Mouse (Mus musculus): ENCODE data around the gene Edem1.

Gene Edem1

GRCm38 (mm10) chr6:108828234-108828868 lies at the start of gene Edem1:
Gene Edem1 (plus strand): TSS chr6:108828641.
- DNase-seq (ENCODE audit: low spot score), result peak; percentile 99

- DNase-seq (ENCODE audit: low spot score), result no peak
Observed at GRCm38 (mm10) chr6:108781865-108782264, 46.6 kb upstream of the Edem1 start.

- DNase-seq (ENCODE audit: low spot score), result peak; percentile 97
Observed at GRCm38 (mm10) chr6:108782526-108783183, 45.8 kb upstream of the Edem1 start, which contains the start of gene Arl8b. Gene Arl8b (plus strand): TSS chr6:108783099.

- DNase-seq (ENCODE audit: low spot score), result peak; percentile 34
Observed at GRCm38 (mm10) chr6:108783184-108783881, 45.1 kb upstream of the Edem1 start.

- peak; percentile 71 for DNase-seq (ENCODE audit: low spot score)
Observed at GRCm38 (mm10) chr6:108784056-108784455, 44.4 kb upstream of the Edem1 start.

GRCm38 (mm10) chr6:108784796-108785195 lies 43.6 kb upstream of the Edem1 start:
- DNase-seq (ENCODE audit: low spot score), result no peak

GRCm38 (mm10) chr6:108785551-108785950 lies 42.9 kb upstream of the Edem1 start:
- DNase-seq (ENCODE audit: low spot score), result no peak

- DNase-seq (ENCODE audit: low spot score), result no peak
Observed at GRCm38 (mm10) chr6:108791498-108791897, 36.9 kb upstream of the Edem1 start.

- DNase-seq (ENCODE audit: low spot score), result no peak
Observed at GRCm38 (mm10) chr6:108795912-108796311, 32.5 kb upstream of the Edem1 start.

GRCm38 (mm10) chr6:108796706-108797105 lies 31.7 kb upstream of the Edem1 start:
- DNase-seq (ENCODE audit: low spot score), result no peak

GRCm38 (mm10) chr6:108805194-108805593 lies 23.2 kb upstream of the Edem1 start:
- no peak for DNase-seq (ENCODE audit: low spot score)

- no peak for DNase-seq (ENCODE audit: low spot score)
Observed at GRCm38 (mm10) chr6:108805871-108806270, 22.6 kb upstream of the Edem1 start.

GRCm38 (mm10) chr6:108807446-108807845 lies 21.0 kb upstream of the Edem1 start:
- no peak for DNase-seq (ENCODE audit: low spot score)

GRCm38 (mm10) chr6:108808786-108809185 lies 19.7 kb upstream of the Edem1 start:
- DNase-seq (ENCODE audit: low spot score), result no peak

GRCm38 (mm10) chr6:108810237-108810636 lies 18.2 kb upstream of the Edem1 start:
- no peak for DNase-seq (ENCODE audit: low spot score)

GRCm38 (mm10) chr6:108812134-108812533 lies 16.3 kb upstream of the Edem1 start:
- no peak for DNase-seq (ENCODE audit: low spot score)

GRCm38 (mm10) chr6:108817510-108817909 lies 10.9 kb upstream of the Edem1 start:
- DNase-seq (ENCODE audit: low spot score), result no peak

GRCm38 (mm10) chr6:108824816-108825545 lies 3.5 kb upstream of the Edem1 start:
- no peak for DNase-seq (ENCODE audit: low spot score)

- DNase-seq (ENCODE audit: low spot score), result no peak
Observed at GRCm38 (mm10) chr6:108826070-108826469, 2.4 kb upstream of the Edem1 start.

GRCm38 (mm10) chr6:108827336-108827920 lies 1.0 kb upstream of the Edem1 start:
- DNase-seq (ENCODE audit: low spot score), result no peak

- peak; percentile 23 for DNase-seq (ENCODE audit: low spot score)
Observed at GRCm38 (mm10) chr6:108828872-108829271, 431 bp downstream of the Edem1 start.
